Mouse (Mus musculus): ENCODE measurements around the gene Slc40a1. TPM values are rescaled to one million over a fixed set of nuclear protein-coding genes. Genes with fewer than 3 reads are reported as not detected.

The Slc40a1 gene
- total and polyA plus RNA-seq, 3 experiments: 36.8 to 74.7 TPM; not detected in 1

- peaks cover 7 to 15% of the 10 kb centered on the region in 2 experiments for H3K4me1 ChIP-seq (ENCODE audit: control insufficient read depth in 1 of 2, insufficient read depth in 2 of 2, low read length in 2 of 2)
- no peaks in the 10 kb centered on the region for H3K79me2 ChIP-seq (ENCODE audit: control insufficient read depth, insufficient read depth, low read length, poor library complexity)
- peaks cover 0 to 16% of the 10 kb centered on the region in 2 experiments; a peak in 2 of 4 replicates for H3K36me3 ChIP-seq (ENCODE audit: control insufficient read depth in 1 of 2, insufficient read depth in 2 of 2, low read length in 2 of 2)
- H3K9ac ChIP-seq (ENCODE audit: control insufficient read depth, low read depth, low read length, poor library complexity, severe bottlenecking): no peak overlapping the region
- DNase-seq (ENCODE audit: low read depth, low spot score): no peak
- no peak overlapping the region for H3K4me3 ChIP-seq (ENCODE audit: control insufficient read depth in 1 of 2, insufficient read depth in 1 of 2, low read depth in 2 of 2, low read length in 2 of 2)
- H3K9me3 ChIP-seq (replicated peaks; ENCODE audit: insufficient read depth, low read length): no peaks in the 10 kb centered on the region
- no peak overlapping the region for H3K27ac ChIP-seq (ENCODE audit: control insufficient read depth, low read depth, low read length)
- H3K27me3 ChIP-seq (ENCODE audit: control insufficient read depth in 1 of 2, insufficient read depth in 2 of 2, low read length in 2 of 2): no peaks in the 10 kb centered on the region
- TF ChIP-seq E2F4 (IDR thresholded peaks at IDR 0.05; ENCODE audit: borderline replicate concordance, low read depth, low read length) (no peak), TCF12 (IDR thresholded peaks at IDR 0.05; ENCODE audit: low read depth, low read length) (no peak), TAL1 (IDR thresholded peaks at IDR 0.05; ENCODE audit: low read length) (no peak), RAD21 (IDR thresholded peaks at IDR 0.05; ENCODE audit: low read depth, low read length) (no peak), MAZ (IDR thresholded peaks at IDR 0.05; ENCODE audit: low read depth, low read length) (no peak), ZMIZ1 (IDR thresholded peaks at IDR 0.05; ENCODE audit: low read depth, low read length) (no peak), USF1 (IDR thresholded peaks at IDR 0.05; ENCODE audit: low read depth, low read length) (no peak), MAFK (IDR thresholded peaks at IDR 0.05; ENCODE audit: borderline replicate concordance, low read depth, low read length) (no peak), JUND (IDR thresholded peaks at IDR 0.05; ENCODE audit: low read depth, low read length) (no peak), NRF1 (IDR thresholded peaks at IDR 0.05; ENCODE audit: insufficient read depth, low read depth, low read length, poor library complexity, severe bottlenecking) (no peak), GABPA (IDR thresholded peaks at IDR 0.05; ENCODE audit: low read depth, low read length) (no peak), GATA1 (IDR thresholded peaks at IDR 0.05; ENCODE audit: low read depth, low read length) (no peak), ZNF384 (IDR thresholded peaks at IDR 0.05; ENCODE audit: low read depth, low read length) (no peak)
These were observed 60.6 kb downstream of the Slc40a1 start for GRCm38 (mm10) chr1:45865727-45866126.

DNA sequence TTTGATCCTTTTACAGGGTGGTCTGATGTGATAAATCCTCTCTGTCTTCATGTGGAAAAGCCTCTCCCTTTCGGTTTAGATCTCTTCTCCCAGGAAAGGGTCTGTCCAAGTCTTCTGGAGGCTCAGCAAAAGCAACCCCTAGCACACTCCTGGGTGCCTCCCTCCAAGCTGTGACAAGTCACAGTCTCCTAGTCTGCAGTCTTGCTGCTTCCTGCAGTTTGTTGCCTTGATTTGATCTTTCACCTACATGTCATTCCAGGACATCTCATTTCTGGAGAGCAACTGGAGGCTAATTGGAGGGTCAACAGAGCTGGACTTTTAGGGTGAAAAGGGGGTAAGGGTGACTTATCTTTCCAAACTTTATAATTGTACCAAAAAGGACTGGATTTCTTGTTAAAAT, 61.0 kb downstream of the Slc40a1 start:
- TF ChIP-seq KAT2A (conservative IDR thresholded peaks at IDR 0.05; ENCODE audit: low read depth, low read length) (no peak), POLR2AphosphoS5 (IDR thresholded peaks at IDR 0.05; ENCODE audit: borderline replicate concordance, low read depth, low read length) (no peak), MEF2A (IDR thresholded peaks at IDR 0.05; ENCODE audit: extremely low read depth, insufficient replicate concordance, low read depth, low read length, poor library complexity, severe bottlenecking) (no peak), GABPA (IDR thresholded peaks at IDR 0.05; ENCODE audit: low read depth, low read length) (no peak), RAD21 (IDR thresholded peaks at IDR 0.05; ENCODE audit: low read depth, low read length) (no peak), POLR2AphosphoS2 (IDR thresholded peaks at IDR 0.05; ENCODE audit: low read length) (no peak), POLR2A (IDR thresholded peaks at IDR 0.05; ENCODE audit: control insufficient read depth in 1 of 2, insufficient read depth in 1 of 2, low read depth in 1 of 2, low read length in 2 of 2, poor library complexity in 1 of 2) (no peak), HCFC1 (IDR thresholded peaks at IDR 0.05; ENCODE audit: low read depth, low read length) (no peak), RCOR1 (IDR thresholded peaks at IDR 0.05; ENCODE audit: low read depth, low read length) (no peak), MAFK (IDR thresholded peaks at IDR 0.05; ENCODE audit: borderline replicate concordance, low read depth, low read length) (no peak), NRF1 (IDR thresholded peaks at IDR 0.05; ENCODE audit: insufficient read depth, low read depth, low read length, poor library complexity, severe bottlenecking) (no peak), MYB (IDR thresholded peaks at IDR 0.05; ENCODE audit: low read depth, low read length) (no peak), CHD1 (IDR thresholded peaks at IDR 0.05; ENCODE audit: low read depth, low read length) (no peak), TCF12 (IDR thresholded peaks at IDR 0.05; ENCODE audit: low read depth, low read length) (no peak)
- DNase-seq (ENCODE audit: low read depth, low spot score): no peak
- no peak overlapping the region for H3K9ac ChIP-seq (ENCODE audit: control insufficient read depth, low read depth, low read length, poor library complexity, severe bottlenecking)
- no peaks in the 10 kb centered on the region for H3K9me3 ChIP-seq (replicated peaks; ENCODE audit: insufficient read depth, low read length)
- peaks cover 10 to 19% of the 10 kb centered on the region in 2 experiments for H3K4me1 ChIP-seq (ENCODE audit: control insufficient read depth in 1 of 2, insufficient read depth in 2 of 2, low read length in 2 of 2)
- H3K4me3 ChIP-seq (ENCODE audit: control insufficient read depth in 1 of 2, insufficient read depth in 1 of 2, low read depth in 2 of 2, low read length in 2 of 2): no peak overlapping the region
- no peak overlapping the region for H3K27ac ChIP-seq (ENCODE audit: control insufficient read depth, low read depth, low read length)
- peaks cover 0 to 19% of the 10 kb centered on the region in 2 experiments; a peak in 2 of 4 replicates for H3K36me3 ChIP-seq (ENCODE audit: control insufficient read depth in 1 of 2, insufficient read depth in 2 of 2, low read length in 2 of 2)
- H3K79me2 ChIP-seq (ENCODE audit: control insufficient read depth, insufficient read depth, low read length, poor library complexity): no peaks in the 10 kb centered on the region
- H3K27me3 ChIP-seq (ENCODE audit: control insufficient read depth in 1 of 2, insufficient read depth in 2 of 2, low read length in 2 of 2): no peaks in the 10 kb centered on the region

Measured in MEL (cell line).